Mouse (Mus musculus): ENCODE measurements at regions not wholly inside any gene's neighbourhood (a gene's known extent, or its start where the extent isn't known, plus 50 kb on each side); places are given as distances from the start of the nearest gene placed in this dataset.
A peak's percentile ranks its signal among the peaks of the same experiment; 100 is the strongest.

DNA sequence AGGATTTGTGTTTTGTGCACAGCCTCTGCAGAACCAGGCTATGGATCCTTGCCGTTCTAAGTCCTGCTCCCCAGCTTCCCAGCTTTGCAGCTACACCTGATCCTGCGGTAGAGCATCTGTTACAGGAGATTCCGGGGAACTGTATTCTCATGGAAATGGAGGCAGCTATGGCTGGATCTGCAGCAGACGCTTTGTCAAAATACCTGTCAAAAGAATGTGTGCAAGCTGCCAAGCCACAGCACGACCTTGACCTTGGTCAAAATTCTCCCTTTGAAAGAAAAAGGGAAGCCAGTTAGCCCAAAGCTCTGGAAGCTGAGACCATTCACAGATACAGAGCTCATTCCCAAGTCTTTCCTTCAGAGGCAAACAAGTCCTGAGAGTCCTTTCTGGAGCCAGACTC is 255.3 kb downstream of the Med13l start:
- no peak for DNase-seq (ENCODE audit: low spot score in 2 of 2)

DNA sequence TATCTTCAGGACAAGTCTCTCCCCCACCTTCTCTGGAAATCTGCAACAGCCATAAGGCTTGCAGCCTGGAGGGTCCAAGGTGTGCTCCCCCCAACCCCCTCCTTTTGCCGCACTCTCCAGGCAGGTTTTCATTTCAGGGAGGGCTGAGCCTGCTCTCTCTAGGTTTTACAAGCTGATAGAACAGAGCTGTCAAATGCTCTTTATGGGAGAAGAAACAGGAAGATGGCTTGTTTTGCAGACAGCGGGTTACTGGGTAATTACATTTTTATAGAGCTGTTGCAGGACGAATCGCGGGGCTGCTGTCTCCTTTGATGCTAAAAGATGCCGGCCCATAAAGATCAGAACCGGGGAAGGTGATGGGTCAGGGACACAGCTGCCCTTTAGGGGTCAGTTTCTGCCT is 257.8 kb downstream of the Med13l start:
- no peak for DNase-seq (ENCODE audit: low spot score in 2 of 2)

DNA sequence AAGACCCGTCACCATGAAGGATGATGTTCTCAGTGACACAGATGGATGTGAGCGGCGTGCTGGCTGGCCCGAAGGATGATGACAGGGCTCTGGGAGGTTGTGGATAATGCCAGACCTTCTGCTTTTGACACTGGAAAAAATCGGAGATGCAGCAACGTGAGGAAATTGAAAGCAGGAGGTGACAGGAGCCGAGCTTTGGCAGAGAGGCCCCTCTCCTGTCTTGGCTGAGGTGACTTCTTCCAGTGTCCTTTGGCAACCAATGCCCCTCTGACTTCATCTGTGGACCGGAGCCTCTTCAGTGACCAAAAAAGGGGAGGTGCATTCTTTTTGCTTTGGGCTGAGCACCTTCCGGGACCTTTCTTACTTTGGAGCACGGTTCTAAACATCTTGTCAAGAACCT is 264.3 kb downstream of the Med13l start:
- DNase-seq (ENCODE audit: low spot score in 2 of 2), result no peak

DNA sequence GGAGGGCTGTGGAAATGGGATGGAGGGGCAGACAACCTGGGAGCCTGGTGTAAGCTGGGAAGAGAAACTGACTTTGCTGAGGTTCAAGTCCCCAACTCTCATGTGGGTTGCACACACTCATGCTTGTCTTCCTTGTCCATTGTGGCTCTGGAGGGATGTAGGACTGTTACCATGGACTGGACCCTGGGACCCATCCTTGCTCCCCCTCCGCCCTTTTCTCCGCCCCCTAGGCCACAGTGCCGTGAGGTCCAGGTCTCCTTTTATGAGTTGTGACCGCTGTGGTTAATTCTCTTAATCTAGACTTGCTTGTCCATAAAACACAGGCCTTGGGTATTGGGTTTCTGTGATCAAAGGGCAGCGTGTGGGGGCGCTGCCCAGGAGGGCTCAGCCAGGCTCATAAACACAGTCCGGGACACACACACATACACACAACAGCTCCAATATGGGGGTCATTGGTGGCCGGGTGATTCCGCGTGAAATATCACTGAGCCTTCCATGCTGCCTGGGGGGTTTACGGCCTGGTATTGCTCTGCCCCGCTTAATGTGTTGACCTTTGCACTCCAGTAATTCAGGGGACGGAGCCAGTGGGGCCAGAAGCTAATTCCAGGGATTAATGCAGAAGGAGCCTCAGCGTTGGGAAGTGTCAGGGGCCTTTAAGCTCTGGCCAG is 268.7 kb downstream of the Med13l start:
- DNase-seq (ENCODE audit: low spot score in 2 of 2), result no peak

DNA sequence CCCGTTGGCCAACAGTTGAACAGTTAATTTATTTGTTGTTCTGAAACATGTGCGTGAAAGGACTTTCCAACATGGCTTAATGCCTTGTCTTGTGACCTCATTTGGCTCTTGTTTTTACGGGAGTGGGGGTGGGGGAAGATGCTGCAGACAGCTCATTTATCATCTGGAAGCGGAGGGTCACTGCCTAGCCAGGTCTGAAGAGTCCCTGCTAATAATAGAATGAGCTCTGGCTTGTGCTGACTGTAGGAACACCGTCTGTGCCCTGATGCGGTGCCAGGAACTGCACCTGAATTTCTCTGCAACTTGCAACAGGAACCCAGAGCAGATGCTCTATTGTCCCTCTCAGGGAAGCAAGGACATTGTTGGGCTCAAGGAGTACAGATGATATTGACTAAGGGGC is 272.2 kb downstream of the Med13l start:
- DNase-seq (ENCODE audit: low spot score in 2 of 2), result peak; percentile 31 to 41

DNA sequence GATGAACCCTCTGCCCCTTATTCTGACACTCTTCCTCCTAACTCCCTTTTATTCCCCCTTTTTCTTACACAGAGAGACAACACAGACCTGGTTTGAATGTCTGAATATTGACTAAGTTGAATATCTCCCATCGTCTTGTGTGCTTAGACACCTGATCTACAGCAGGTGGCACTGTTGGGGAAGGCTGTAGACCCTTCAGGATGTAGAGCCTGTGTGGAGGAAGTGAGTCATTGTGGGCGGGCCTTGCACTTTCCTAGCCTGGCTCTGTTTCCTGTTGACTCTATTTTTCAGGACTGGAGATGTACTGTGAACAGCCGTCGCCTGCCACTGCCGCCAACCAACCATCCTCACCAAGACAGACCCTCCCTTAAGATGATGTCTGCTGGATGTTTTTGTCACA is 273.6 kb downstream of the Med13l start:
- no peak for DNase-seq (ENCODE audit: low spot score in 2 of 2)

DNA sequence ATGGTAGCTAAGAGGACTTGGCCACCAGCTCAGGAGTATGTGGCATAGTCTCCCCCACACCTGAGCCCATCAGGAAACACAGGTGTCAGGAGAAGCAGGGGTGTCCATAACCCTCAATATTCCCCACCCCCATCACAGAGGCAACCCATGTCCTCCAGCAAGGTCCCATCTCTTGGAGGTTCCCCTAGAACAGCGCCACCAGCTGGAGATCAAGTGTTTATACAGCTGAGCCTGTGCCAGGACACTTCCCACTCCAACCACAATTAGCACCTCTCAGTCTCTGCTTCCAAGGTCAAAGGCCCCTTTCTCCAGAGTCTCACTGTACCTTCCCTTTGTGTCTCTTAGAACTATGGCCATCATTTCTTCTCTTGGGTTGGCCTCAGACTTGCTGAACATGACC is 276.5 kb downstream of the Med13l start:
- no peak for DNase-seq (ENCODE audit: low spot score in 2 of 2)

DNA sequence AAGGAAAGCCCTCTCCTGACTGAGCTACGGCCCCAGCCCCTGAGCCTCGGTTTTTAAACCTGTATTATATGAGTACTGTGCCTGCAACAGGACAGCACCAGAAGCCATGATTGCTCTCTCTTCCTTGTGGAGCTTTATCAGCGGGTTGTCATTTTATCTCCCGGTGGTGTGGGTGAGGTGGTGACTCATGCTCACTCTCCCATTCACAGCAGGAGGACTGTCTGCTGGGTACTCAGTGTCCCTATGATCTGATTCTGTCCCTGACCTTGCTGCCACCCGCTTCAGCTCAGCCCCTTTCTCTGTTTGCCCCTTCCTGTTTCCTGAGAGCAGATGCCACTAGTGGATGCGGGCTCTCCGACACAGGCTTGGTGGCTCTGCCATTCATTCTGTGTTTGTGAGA is 277.9 kb downstream of the Med13l start:
- DNase-seq (ENCODE audit: low spot score in 2 of 2), result no peak

DNA sequence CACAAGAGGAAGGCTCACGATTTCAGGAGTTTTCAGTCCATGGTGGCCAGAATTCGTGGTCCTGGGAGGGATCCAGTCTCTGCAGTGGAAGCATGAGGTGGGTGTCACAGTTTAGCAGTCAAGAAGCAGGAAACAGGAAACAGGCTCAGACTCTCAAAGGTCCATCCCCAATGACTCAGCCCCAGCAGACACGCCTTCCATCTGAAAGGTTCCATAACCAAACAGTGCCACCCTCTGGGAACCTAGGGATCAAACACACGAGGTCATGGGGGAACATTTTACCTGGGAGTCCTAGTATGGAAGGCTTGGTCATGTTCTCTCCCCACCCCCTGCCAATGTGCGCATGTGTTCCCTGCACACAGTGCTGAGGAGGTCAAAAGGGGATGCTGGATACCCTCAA is 279.4 kb downstream of the Med13l start:
- DNase-seq (ENCODE audit: low spot score in 2 of 2), result no peak

DNA sequence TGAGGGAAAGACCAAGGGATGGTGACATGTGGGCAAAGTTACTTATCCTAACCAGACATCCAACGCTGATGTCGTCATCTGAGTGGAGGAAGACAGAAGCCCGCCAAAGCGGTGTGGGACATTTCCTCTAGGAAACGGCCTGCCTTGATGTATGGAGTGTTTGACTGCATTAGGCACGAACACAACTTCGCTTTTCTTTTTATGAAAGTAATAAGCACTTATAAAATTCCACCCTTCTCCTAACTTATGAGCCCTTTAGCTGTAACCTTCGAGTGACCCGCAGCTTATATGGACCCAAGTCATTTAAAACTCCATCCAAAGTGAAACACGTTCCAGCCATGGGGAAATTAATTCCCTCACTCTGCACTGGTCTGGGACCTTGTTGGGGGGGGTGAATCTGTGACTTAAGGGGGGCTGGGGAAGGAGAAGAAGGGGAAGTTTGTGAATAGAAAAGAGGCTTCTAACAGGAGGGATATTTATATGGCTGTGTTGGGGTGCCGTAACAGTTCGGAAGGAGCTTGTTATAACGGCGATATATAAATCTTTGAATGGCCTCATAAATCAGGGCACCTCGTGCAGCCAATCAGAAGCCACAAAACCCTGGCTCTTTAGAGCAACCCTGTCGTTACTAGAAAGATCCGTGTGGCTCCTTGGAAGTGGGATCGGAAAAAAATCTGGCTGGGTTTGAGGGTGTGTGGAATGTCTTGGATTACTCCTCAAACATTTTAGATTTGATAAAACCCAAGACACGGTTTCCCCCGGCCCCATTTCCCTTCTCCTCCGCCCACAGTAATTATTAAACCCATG is 280.9 kb downstream of the Med13l start:
- no peak for DNase-seq (ENCODE audit: low spot score in 2 of 2)

DNA sequence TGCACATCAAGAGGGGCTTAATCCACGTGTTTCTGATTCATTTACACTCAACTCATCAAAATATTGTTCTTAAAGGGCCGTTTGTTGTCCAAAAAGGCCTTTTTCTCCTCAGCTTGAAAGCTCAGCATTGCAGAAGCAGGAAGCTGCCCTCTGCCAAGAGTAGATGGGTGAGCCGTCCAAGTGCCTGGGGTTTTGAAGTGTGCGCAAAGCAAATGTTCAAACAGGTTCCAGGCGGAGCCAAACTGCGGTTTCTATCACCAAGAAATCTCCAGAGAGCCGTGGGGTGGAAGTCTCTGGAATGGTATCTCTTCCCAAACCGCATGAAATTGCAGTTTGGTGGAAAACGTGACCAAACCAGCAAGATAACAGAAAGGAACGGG is 281.5 kb downstream of the Med13l start:
- no peak for DNase-seq (ENCODE audit: low spot score in 2 of 2)

DNA sequence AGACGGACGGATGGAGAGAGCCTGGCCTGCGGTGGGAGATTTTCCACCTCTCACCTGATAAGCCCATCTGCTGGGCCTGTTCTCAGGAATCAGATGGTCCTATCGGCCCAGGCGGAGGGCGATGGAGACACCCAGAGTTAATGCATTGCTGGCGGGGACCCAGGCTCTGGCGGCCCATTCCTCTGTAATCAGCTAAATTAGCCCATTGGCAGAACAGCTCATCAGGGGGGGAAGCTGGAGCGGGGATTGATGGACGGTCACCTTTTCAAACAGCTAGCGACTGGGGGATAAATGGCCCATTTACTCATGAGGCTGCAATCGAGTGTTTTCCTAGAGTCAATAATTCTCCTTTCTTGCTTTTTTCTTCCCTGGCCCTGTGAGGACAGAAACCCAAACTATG is 296.5 kb downstream of the Med13l start:
- DNase-seq (ENCODE audit: low spot score in 2 of 2), result no peak

DNA sequence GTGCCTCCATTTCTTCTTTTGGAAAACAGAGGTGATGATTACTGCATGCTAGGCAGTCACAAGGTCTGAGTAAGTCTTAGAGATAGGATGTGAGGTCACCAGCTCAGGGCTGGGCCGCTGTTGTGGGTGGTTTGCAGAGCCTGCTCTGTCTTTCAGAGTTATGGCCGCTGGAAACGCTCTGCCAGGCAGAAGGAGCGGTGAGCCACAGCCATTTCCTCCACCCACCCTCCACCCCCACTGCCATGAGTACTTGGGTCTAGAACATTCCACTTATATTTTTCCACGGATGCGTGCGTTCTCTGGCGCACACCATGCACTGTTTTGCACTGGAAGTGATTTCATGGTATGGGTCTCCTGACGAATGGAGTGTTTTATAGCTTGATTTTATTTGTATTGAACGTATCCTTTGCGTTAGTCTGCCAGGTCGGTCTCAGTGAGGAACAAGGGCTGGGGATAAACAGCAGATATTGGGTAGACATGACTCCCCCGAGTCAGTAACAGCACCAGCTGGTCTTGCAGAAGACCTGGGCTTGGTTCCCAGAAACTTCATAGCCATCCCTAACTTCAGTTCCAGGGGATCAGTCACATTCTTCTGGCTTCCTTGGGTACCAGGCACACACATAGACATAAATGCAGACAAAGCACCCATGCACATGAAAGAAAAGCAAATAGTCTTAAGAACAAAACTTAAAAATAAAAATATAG is 300.8 kb downstream of the Med13l start:
- DNase-seq (ENCODE audit: low spot score in 2 of 2), result no peak

DNA sequence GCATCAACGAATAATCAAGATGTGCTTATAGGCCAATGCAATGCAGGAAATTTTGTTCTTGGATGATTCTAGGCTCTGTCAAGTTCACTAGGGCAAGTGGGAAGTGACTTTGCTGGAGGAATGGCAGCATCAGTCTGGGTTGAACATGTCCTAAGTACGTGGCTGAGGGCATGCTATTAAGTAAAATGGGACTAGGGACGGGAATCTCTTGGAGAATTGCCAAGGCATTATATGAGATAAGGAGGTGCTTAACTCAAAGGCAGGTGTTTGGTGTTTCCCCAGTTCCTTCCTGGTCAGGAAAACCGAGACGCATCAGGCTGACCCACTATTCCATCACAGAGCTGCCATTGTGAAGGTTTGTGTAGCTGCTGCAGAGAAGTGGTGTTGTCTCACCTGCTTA is 307.0 kb downstream of the Med13l start:
- DNase-seq (ENCODE audit: low spot score in 2 of 2), result no peak

DNA sequence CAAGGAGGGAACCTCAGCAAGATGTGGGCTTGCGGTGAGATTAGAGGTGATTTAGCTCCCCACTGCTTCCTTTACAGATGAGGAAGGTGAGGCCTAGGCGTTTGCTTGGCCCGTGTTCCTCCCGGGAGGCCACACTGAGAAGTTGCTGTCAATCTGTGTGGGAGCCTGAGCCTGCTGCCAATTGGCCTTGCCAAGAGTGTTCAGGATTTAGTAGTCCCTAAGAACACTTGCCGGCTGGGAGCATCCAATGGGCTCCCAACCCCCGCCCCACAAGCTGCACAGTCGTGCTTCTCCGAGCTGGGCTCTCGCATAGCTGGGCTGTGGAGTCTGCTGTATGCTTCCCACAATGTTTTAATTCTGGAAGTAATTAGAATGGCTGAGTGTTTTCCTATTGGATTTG is 308.9 kb downstream of the Med13l start:
- no peak for DNase-seq (ENCODE audit: low spot score in 2 of 2)

DNA sequence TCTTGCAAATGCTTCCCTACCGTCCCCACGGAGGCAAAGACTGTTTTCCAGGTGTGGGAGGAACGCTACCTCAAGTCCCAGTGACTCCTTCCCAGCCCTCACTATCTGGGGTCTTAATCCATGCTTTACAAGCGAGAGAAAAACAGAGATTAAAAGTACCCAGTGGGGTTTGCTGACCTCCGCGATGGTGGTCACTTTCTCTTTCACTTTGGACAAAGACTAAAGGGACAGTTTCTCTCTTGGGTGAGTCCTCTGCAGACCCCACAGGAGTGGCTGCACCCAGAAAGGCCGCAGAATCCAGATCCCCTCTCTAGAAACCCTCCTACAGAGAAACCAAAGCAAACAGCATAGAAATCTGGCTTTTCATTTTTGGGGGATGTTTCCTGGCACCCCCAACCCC is 313.4 kb downstream of the Med13l start:
- DNase-seq (ENCODE audit: low spot score in 2 of 2), result no peak

DNA sequence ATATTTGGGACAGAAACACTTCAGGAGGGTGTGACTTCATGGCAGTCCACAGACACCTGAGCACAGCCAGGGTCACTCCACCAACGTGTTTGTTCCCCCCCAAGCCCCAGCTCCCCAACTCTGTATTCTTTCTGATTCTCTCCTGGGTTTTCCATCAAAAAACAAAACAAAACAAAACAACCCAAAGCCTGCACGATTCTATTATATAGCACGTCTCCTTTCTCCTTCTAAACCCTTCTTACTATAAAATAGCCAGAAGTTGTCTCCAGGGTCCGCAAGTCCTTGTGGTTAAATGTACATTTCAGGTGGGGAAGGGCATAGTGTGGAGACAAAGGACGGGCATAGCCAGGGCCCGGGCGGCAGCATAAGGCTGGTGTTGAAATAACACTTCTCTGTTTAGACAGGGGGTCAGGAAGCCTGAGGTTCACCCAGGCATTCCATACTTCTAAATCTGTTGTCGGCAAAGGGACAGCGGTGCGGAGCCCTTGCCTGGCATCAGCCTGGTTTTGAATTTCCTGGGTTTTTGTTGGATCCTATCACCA is 314.7 kb downstream of the Med13l start:
- DNase-seq (ENCODE audit: low spot score in 2 of 2), result no peak

DNA sequence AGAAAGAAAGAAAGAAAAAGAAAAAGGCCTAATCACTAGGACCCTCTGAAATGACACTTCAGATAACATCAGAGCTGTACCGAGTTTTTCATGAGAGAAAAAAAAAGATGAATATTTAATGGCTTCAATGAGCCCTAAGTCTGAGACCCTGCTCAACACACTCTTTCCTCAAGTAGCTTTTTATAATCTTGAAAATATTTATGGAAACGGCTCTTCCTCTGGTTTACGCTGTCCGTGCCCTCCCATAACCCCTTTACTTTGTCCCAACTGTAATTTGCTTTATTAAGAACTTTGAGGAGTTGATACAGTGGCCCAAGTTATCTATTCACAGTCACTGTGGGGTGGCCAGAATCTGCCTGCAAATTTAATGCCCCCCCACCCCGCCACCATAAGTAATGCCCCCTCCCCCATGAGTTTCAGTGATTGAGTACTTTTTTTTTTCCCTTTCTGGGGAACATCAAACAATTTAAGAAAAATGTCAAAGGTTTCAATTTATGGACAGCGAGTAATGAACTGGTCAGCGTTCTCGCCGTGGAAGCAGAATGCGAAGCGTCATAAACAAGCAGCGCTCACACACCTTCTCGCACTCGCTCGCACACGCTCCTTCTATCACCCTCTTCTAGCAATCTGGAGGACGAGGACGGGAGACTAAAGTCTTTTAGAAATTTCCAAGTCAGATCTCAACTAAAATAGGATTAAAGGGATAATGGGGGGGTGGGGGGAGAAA is 316.3 kb downstream of the Med13l start:
- no peak for DNase-seq (ENCODE audit: low spot score in 2 of 2)

DNA sequence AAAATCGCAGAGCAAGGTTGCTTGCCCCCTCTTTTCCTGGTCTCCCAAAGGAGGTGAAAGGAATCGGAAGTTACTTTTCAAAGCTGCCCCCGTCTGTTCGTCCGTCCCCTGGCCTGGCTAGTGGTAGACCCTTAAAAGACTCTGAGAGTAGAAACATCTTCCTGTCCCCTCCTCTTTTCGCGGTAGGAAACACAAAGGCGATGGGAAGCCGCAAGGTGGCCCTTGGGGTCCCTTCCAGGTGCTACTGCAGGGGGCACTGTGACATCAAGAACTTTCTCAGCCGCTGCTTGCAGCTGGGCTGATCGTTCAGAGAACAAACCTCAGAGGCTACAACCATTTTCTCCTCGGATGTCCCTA is 316.8 kb downstream of the Med13l start:
- peak; percentile 19 for DNase-seq (ENCODE audit: low spot score in 2 of 2)

DNA sequence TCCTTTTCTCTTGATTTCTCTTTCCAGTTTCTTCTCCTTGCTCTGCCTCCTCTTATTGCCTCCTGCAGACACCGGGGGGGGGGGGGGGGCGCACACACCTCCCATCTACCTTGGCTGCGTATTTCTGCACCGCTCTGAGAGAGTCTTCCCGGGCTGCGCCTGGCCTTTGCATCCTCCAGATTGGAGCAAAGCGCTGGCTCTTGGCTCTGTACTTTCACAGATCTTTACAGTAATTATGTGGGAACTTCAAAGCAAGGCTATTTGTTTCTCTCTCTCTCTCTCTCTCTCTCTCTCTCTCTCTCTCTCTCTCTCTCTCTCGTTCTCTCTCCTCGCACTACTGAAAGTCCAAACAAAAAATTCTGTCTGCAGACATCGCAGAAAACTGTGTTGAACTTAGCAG is 317.4 kb downstream of the Med13l start:
- no peak for DNase-seq (ENCODE audit: low spot score in 2 of 2)

DNA sequence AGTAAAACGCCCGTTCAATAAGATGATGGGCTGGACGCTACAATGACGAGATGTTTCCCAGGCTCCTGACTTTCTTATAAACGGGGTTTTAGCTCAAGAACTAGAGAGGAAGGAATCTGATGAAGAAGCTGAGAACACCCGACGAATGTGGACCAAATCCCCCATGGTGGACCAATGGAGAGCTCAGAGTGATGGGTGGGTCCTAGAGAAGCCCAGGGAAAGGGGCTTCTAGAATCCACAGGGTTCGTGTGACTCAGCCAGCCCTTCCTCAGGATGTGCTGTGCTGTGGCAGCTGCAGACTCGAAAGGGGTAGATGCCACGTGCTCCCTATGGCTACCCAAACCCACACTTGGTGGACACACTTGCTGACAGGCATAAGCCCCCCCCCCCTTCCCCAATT is 318.2 kb downstream of the Med13l start:
- DNase-seq (ENCODE audit: low spot score in 2 of 2), result no peak

DNA sequence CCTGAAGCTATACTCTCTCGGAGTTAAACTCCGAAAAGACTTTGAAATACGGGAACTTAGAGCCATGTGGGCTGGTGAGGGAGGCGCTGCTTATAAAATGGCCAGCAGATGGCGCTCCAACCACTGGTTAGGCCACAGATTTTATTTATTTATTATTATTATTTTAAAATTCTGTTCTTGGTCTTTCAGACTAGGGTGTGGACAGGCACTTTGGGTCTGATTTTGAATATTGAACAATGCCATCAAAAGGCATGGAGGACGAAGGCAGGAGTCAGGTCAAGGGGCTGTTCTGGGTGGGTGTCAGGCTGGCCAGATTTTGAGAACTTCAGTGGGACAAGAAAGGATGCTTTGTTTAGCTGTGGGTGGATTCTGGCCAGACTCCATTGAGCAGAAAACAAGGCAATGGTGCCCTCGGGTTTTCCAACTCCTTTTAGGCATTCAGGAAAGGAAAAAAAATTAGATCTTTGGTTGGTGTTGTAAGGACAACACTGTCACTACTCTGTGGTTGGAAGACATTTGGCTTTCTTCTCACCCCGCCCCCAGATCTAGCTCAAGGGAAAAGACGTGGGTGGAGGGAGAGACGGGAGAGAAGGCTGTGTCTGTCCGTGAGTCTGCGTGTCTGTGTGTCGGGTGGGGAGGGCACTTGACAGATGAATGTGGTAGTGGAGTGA is 319.5 kb downstream of the Med13l start:
- DNase-seq (ENCODE audit: low spot score in 2 of 2), result peak; percentile 51 to 69
